14 mouse cellular contexts compared by ENCODE assay signal in the genomic region with DNA sequence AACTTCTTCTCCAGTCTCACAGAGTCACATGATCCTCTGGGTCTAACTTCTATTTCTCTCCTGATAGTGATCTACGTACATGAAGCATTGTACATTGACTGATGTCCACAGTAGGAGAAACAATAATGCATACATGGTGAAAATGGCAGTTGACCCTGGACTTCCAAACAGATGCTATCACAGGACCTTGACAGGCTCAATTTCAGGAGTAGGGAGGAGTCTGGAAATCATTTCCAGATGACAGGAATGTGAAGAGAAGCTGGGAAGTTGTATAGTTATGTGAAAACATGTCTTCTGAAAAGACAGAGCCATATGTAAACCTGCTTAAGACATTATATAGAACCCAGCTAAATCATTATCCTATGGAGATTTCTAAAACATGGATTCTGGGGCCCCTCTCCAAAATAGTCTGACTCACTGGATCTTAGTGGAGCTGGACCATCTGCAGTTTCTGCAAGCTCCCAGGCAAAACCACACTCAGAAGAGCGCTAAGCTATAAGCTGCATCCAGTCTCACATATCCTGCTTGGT.
"Had no signal": no experiment of that assay in that cellular context is flagged by ENCODE, and none has a peak within 500 bp of the region (broad histone marks: within the 10 kb centered on the region; RNA-seq: fewer than 3 reads in every experiment).

No protein-coding gene starts in this region.

- H3K4me2 ChIP-seq: neural tube, embryonic 15.5 days had no signal

- H3K4me1 ChIP-seq: midbrain, embryonic 10.5 days; neural tube, embryonic 15.5 days had no signal

- H3K4me3 ChIP-seq: left cerebral cortex, adult 2 months; midbrain, embryonic 10.5 days; myocyte; neural tube, embryonic 15.5 days had no signal

- DNase-seq: kidney, adult 9 months; kidney, postnatal 36 days; lung, adult 18-20 months; lung, postnatal 36 days; midbrain, embryonic 14.5 days; right cerebral cortex, adult 18-20 months; right cerebral cortex, postnatal 25 days; thymus, postnatal 14 days had no signal

- H3K27ac ChIP-seq: kidney, postnatal 0 days; left cerebral cortex, adult 2 months; liver, embryonic 14.5 days; midbrain, embryonic 10.5 days; neural tube, embryonic 15.5 days had no signal

- H3K27me3 ChIP-seq: neural tube, embryonic 15.5 days had no signal

- H3K9me3 ChIP-seq: midbrain, embryonic 10.5 days; neural tube, embryonic 15.5 days had no signal

- H3K9ac ChIP-seq: liver, embryonic 14.5 days; neural tube, embryonic 15.5 days had no signal

- H3K36me3 ChIP-seq: midbrain, embryonic 10.5 days; neural tube, embryonic 15.5 days had no signal
